12 mouse cellular contexts compared by ENCODE assay signal in genomic region chr1:89608766-89609165, GRCm38 (mm10).
"Had no signal": no experiment of that assay in that cellular context is flagged by ENCODE, and none has a peak within 500 bp of the region (broad histone marks: within the 10 kb centered on the region; RNA-seq: fewer than 3 reads in every experiment).

No protein-coding gene starts in this region.

- H3K4me1 ChIP-seq: liver, embryonic 15.5 days had no signal

- H3K27me3 ChIP-seq: limb, embryonic 12.5 days; limb, embryonic 15.5 days; liver, embryonic 15.5 days had no signal

- DNase-seq: kidney, postnatal 14 days; kidney, postnatal 4 days; left cerebral cortex, postnatal 4 days; lung, adult 2 months; lung, postnatal 14 days; lung, postnatal 4 days; midbrain, embryonic 14.5 days; thymus, adult 18-20 months; thymus, postnatal 36 days had no signal

- H3K4me3 ChIP-seq: limb, embryonic 12.5 days; limb, embryonic 15.5 days; liver, embryonic 15.5 days had no signal

- H3K27ac ChIP-seq: limb, embryonic 12.5 days; limb, embryonic 15.5 days; liver, embryonic 15.5 days had no signal
